14 mouse cellular contexts compared by ENCODE assay signal in the genomic region with DNA sequence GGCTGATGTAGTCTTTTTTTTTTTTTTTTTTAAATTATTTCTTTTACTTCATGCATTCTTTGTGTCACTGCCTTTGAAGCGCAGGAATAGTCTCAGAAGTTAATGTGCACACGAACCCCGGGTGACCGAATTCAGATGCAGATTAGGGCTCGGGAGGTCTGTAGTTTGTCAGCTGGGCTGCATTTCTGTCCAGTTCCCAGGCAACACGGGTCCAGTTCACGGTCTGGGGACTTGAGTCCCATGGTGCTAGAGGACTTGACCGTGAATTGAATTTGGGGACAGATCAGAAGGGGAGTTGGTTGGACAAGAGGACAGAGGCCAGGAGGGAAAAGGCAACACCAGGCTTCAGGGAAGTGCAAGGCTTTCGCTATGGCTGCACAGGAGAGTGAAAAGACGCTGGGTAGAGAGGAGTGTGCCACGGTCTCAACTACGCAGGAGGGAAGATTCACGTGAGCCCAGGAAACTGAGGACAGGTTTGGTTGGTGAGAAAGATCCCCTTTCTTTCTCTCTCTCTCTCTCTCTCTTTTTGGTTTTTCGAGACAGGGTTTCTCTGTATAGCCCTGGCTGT.
A peak's percentile ranks its signal among the peaks of the same experiment; 100 is the strongest.
DNase-seq lines count a peak whose midpoint lies in the region; ATAC-seq lines count a peak whose summit lies in the region.
"Had no signal": no experiment of that assay in that cellular context is flagged by ENCODE, and none has a peak within 500 bp of the region (broad histone marks: within the 10 kb centered on the region; RNA-seq: fewer than 3 reads in every experiment).

No protein-coding gene starts in this region.

- H3K9me3 ChIP-seq in embryonic facial prominence, embryonic 11.5 days (replicated peaks; ENCODE audit: control insufficient read depth, low read length), result no peaks in the 10 kb centered on the region
- no peaks in the 10 kb centered on the region for H3K9me3 ChIP-seq in embryonic facial prominence, embryonic 10.5 days
- H3K9me3 ChIP-seq in forebrain, embryonic 15.5 days, result no peaks in the 10 kb centered on the region
- no peaks in the 10 kb centered on the region for H3K9me3 ChIP-seq in neural tube, embryonic 14.5 days (ENCODE audit: control insufficient read depth, low read length)

- no peak overlapping the region for H3K4me2 ChIP-seq in embryonic facial prominence, embryonic 11.5 days (ENCODE audit: low read depth, low read length)
- no peak overlapping the region for H3K4me2 ChIP-seq in forebrain, embryonic 15.5 days (replicated peaks)
- H3K4me2 ChIP-seq in neural tube, embryonic 14.5 days (ENCODE audit: low read depth, low read length), result no peak overlapping the region

- DNase-seq in embryonic facial prominence, embryonic 11.5 days (ENCODE audit: low spot score), result no peak
- DNase-seq in embryonic facial prominence, embryonic 10.5 days (ENCODE audit: low spot score), result no peak
- DNase-seq in mesoderm, embryonic 11.5 days (ENCODE audit: low read depth, low spot score), result peak; percentile 77
- no peak for DNase-seq in adrenal gland, adult 2 months
- no peak for DNase-seq in MN1 (ENCODE audit: low spot score)
- DNase-seq in cerebellum, postnatal 14 days, result no peak
- DNase-seq: adrenal gland, postnatal 25 days; cerebellum, adult 11 months; heart, adult 11 months; heart, postnatal 14 days; kidney, adult 11 months had no signal

- H3K27me3 ChIP-seq in embryonic facial prominence, embryonic 11.5 days (ENCODE audit: control insufficient read depth, insufficient read depth, low read length), result no peaks in the 10 kb centered on the region
- no peaks in the 10 kb centered on the region for H3K27me3 ChIP-seq in embryonic facial prominence, embryonic 10.5 days (replicated peaks; ENCODE audit: low read depth, poor library complexity, severe bottlenecking)
- H3K27me3 ChIP-seq in forebrain, embryonic 15.5 days, result no peaks in the 10 kb centered on the region
- H3K27me3 ChIP-seq in neural tube, embryonic 14.5 days (ENCODE audit: control insufficient read depth, insufficient read depth, low read length), result no peaks in the 10 kb centered on the region

- ATAC-seq in embryonic facial prominence, embryonic 11.5 days (replicated peaks; ENCODE audit: insufficient number of reproducible peaks, low FRiP score, low TSS enrichment, low read depth), result 0 out of 2 replicates have a peak, but pooled peaks have one; percentile 50
- peak; percentile 79 for ATAC-seq in forebrain, embryonic 15.5 days (replicated peaks)
- ATAC-seq in neural tube, embryonic 14.5 days (ENCODE audit: low read depth), result peak; percentile 71; the same call in 1 of the 2 replicates

- H3K36me3 ChIP-seq in embryonic facial prominence, embryonic 11.5 days (replicated peaks; ENCODE audit: control insufficient read depth, insufficient read depth, low read depth, low read length), result no peaks in the 10 kb centered on the region
- H3K36me3 ChIP-seq in embryonic facial prominence, embryonic 10.5 days (replicated peaks), result peaks cover 12% of the 10 kb centered on the region
- H3K36me3 ChIP-seq in forebrain, embryonic 15.5 days, result peaks cover 6% of the 10 kb centered on the region; the same call in 1 of the 2 replicates
- no peaks in the 10 kb centered on the region for H3K36me3 ChIP-seq in neural tube, embryonic 14.5 days (ENCODE audit: control insufficient read depth, insufficient read depth, low read length)

- 74% methylated on average over 14 of the region's 14 CpGs for WGBS in embryonic facial prominence, embryonic 11.5 days
- WGBS in embryonic facial prominence, embryonic 10.5 days, result 81% methylated on average over 14 of the region's 14 CpGs
- 25% methylated on average over 14 of the region's 14 CpGs for WGBS in forebrain, embryonic 15.5 days
- WGBS in neural tube, embryonic 14.5 days, result 23% methylated on average over 13 of the region's 14 CpGs

- no peak overlapping the region for H3K27ac ChIP-seq in embryonic facial prominence, embryonic 11.5 days (replicated peaks; ENCODE audit: low read depth, low read length)
- H3K27ac ChIP-seq in embryonic facial prominence, embryonic 10.5 days (replicated peaks), result no peak overlapping the region
- H3K27ac ChIP-seq in forebrain, embryonic 15.5 days (replicated peaks), result no peak overlapping the region
- H3K27ac ChIP-seq in neural tube, embryonic 14.5 days (ENCODE audit: low read depth, low read length), result no peak overlapping the region
- H3K27ac ChIP-seq: stomach, postnatal 0 days had no signal

- no peaks in the 10 kb centered on the region for H3K4me1 ChIP-seq in embryonic facial prominence, embryonic 11.5 days (ENCODE audit: control insufficient read depth, insufficient read depth, low read length)
- peaks cover 15% of the 10 kb centered on the region for H3K4me1 ChIP-seq in embryonic facial prominence, embryonic 10.5 days
- H3K4me1 ChIP-seq in forebrain, embryonic 15.5 days, result 0 out of 2 replicates have a peak, but pooled peaks cover 4% of the 10 kb centered on the region
- H3K4me1 ChIP-seq in neural tube, embryonic 14.5 days (ENCODE audit: control insufficient read depth, insufficient read depth, low read length), result no peaks in the 10 kb centered on the region

- H3K9ac ChIP-seq in embryonic facial prominence, embryonic 11.5 days (replicated peaks; ENCODE audit: low read length), result no peak overlapping the region
- H3K9ac ChIP-seq in forebrain, embryonic 15.5 days (replicated peaks), result no peak overlapping the region
- H3K9ac ChIP-seq in neural tube, embryonic 14.5 days (replicated peaks; ENCODE audit: low read depth, low read length), result no peak overlapping the region

- H3K4me3 ChIP-seq in embryonic facial prominence, embryonic 11.5 days (ENCODE audit: low read depth, low read length), result no peak overlapping the region
- no peak overlapping the region for H3K4me3 ChIP-seq in embryonic facial prominence, embryonic 10.5 days
- H3K4me3 ChIP-seq in forebrain, embryonic 15.5 days, result no peak overlapping the region
- no peak overlapping the region for H3K4me3 ChIP-seq in neural tube, embryonic 14.5 days (ENCODE audit: low read depth, low read length)
